Mouse (Mus musculus): ENCODE data around the gene Intu. TPM values are rescaled to one million over a fixed set of nuclear protein-coding genes. Genes with fewer than 3 reads are reported as not detected.

Intu gene
- under 1 TPM; 0.17 to 0.33 TPM for polyA plus RNA-seq (2017; shearing (Covaris generic))

DNA sequence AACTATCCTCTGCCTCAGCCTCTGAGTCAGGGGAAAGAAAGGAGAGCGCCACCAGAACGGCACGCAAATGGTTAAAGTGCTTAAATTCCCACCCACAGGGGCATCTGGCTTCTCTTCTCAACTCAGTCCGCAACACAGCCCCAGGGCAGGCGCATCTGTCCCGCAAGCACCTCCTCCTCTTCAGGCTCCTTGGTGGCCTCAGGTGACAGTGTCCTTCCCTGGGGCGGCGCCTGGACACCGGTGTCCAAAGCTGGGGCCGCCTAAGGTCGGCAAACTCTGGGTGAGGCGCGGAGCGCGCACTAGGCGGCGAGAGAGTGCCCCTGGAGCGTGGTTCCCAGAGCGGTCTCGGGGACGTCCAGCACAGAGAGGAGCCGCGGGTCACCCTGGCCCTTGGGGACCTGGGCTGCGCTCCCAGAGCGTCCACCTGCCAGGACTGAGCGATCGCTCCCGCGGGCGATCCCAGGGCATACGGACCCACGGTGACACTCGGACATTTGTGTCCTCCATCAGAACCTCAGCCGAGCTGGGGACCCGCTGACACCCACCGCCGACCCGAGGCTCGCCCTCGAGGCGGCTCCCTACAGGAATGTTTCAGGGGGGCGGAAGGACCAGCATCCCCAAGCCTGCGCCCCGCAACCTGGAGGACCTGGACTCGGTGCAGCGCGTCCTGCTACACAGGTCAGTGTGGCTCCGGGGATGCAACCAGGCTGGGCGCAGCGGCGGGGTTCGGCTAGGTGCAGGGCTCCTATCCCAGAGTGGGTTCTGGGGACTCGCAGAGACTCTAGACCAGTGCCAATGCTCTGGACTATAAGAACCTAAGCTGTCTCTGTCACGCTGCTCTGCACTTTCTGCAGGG, at the start of gene Intu:
TSS of gene Intu (plus strand) at position 1 of the 856 bp plus-strand sequence.
- peak; percentile 22 for ATAC-seq

DNA sequence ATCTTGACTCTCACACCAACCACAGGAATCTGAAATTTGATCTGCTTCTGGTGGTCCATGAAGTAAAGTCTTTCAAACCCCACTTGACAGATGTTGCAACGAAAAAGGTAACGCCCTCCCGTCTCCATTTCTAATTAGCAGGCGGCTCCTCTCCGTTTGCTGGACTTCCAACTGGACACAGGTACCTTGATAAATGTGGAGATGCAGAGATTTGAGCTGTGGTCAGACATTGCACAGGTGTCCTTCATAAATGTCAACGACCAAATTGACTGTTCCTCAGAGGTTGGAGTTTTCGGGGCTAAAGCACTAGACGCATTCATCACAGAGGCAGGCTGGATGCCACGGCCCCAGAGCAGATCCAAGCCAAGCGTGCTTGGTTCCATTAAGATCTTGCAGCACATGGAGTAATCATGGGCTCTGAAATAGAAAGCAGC, 47.8 kb upstream of the Intu start:
- ATAC-seq: no peak

DNA sequence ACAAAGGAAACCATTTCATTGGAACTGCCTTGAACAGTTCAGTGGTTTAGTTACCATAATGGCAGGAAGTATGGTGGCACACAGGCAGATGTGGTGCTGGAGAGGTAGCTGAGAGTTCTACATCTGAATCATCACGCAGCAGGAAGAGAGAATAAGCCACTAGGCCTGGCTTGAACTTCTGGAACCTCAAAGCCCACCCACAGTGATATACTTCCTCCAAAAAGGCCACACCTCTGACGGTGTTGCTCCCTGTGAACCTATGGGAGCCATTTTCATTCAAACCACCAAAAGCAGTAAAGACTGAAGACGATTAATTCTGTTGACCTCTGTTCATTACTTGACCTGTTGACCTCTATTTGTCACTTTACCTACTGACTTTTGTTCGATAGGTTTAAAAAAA, 43.7 kb upstream of the Intu start:
- ATAC-seq: no peak

DNA sequence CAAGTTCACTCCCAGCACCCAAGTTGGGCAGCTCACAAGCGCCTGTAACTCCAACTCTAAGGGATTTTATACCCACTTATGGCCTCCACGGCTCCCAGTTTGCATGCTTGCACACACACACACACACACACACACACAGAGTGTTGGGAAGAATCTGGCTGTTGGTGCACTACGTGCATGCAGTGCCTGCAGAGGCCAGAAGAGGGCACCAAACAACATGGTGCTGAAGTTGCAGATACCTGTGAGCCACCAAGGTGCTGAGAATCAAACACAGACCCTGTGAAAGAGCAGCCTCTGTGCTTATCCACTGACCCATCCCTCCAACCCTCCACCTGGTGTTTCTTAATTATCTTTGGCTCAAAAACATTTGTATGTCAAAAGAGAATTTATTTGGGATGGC, 39.3 kb upstream of the Intu start:
- ATAC-seq: no peak

DNA sequence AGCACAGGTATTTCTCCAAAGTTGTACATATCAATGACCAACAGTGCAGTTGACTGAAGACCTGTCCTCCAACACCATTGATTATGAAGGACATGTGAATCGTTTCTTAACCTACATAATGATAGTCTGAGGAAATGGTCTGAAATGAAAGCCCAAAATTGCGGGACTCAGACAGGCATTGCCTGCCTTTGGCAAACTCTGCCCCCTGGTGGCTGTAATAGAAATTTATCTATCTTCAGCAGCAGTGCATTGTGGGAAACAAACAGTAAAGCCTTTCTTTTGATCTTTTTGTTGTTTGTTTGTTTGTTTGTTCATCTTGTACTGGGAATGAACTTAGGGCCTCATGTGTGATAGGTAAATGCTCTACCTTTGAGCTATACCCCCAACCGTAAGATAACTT, 32.2 kb upstream of the Intu start:
- no peak for ATAC-seq

DNA sequence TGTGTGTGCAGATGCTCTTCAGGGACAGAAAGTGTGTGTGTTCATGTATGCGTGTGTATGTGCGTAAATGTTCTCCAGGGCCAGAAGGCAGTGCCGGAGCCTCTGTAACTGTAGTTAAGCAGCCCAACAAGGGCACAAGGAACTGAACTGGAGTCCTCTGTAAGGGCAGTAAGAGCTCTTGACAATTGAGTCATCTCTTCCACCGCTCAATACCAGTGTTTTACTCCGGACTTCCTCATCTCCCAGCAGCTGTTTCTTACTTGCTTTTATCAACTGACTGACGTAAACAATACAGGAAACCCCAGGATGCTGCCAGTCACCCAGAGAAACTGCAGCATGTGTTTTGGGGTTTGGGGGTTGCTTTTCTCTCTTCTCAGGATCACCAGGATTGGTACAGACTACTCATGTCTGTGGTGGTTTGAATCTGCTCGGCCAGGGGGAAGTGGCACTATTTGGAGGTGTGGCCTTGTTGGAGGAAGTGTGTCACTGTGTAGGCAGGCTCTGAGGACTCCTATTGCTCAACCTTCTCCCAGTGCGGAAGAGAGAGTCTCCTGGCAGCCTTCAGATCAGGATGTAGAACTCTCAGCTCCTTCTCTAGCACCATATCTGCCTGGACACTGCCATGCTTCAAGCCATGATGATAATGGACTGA, 30.8 kb upstream of the Intu start:
- ATAC-seq: no peak

DNA sequence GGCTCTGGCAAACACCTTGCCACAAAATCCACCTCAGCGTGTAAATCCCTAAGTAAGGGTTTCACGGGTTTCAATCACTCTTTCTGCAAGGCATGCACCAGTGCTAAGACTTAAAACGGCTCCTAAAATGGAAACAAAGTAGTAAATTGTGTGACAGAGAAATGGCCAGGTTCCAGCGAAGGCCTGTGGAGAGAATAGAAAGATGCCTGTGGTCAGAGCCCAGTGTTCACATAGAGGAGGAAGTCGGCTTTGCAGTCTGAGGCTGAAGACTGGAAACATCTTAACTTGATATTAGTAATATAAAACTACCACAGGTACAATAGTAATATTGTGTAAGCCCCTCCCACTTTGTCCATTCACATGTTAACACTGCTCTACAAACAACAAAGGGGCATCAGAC, 26.7 kb upstream of the Intu start:
- ATAC-seq: no peak

DNA sequence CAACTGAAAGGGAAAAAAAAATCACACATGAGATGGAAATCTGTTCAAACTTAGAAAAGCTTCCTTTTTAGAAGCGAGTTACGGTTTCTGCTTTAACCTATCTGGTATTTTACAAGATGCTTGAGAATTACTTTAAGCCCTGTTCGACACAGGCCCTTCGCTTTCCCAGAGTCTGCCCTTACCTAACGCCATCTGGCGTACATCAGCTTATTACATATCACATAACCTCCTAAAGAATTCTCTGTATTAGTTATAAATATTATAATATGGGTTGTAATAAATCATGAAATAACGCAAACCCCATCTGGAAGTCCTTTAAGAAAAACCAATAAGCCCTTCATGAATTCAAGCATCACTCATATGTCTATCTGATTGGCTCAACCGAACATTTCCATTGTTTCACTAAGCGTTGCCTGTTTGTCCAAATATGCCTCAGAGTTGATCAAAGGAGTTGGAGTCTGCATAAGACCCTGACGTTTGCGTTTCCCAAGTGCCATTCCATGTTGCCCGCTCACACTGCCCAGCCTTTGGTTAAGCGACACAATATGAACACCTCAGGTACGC, 25.6 kb upstream of the Intu start:
- no peak for ATAC-seq

DNA sequence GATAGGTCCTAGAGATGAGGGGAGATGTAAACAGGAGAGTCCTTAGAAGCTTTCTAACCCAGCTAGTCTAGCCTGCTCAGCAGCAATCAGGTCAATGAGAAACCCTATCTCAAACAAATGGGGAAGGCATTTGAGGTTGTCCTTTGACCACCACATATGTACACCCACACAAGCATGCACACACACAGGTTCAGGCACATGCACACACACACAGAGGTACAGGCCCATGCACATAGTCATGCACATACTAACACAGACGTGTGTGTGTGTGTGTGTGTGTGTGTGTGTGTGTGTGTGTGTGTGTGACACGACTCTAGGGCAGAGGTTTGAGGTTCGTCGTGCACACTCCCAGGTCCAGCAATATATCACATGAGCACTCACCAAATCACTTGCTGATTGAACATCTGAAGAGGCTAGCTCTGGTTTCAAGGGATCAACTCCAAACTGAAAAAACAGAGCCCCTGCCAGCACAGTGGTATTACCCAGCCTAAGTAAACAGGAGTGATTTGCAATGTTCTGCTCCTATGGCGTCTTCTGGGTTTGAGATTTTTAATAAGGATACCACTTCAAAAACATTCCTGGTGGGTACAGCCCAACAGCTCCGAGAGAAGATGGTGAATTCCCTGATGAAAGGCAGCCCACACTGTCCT, 22.0 kb upstream of the Intu start:
- no peak for ATAC-seq

DNA sequence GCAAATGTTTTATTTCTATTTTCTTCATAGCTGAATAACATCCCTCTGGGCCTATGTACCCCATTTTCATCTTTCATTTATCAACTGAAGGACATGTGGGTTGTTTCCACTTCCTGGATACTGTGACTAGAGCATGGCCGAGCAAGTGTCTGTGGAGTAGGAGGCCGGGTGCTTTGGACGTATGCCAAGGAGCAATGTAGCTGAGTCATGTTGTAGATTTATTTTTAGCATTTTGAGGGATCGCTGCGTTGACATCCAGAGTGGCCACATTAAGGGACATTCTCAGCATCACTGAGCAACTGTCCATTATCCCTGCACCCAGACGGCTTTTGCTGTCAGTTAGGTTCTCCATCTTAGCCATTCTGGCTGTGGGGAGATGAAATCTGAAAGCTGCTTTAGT, 20.5 kb upstream of the Intu start:
- ATAC-seq: no peak

DNA sequence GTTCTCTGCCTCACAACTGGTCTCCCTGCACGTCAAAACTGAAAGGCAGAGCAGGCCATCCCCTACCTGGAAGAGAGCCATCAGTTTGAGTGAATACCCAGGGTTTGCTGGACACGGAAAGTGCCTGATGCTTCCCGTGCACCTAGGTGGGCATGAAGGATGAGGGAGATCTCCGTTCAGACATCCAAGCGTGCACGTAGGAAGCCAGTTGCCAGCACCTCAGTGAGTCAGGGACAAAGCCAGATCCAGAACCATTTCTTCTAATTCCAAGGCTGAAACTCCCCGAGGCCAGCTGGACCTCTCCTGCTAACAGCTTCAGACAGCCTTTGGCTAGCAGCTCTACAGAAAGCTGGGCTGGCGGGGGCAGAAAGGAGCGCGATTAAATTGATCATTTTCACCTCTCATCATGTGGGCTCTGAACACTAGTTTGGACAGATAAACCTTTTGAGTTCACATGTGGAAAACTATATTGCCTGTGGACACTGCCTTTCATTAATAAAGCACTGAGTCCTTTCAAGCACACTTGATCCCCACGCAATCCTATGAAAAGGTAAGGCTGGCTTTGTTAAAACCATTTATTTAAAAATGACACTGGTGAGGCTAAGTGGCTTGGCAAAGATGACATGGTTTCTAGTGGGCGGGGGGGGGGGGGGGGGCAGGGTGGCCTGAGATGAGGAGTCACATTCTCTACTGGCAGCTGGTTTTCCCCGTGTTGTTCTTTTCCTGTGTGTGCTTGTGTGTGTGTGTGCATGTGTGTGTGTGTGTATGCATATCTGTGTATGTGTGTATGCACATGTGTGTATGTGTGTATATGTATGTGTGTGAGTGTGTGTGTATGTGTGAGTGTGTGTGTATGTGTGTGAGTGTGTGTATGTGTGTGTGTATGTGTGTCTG, 17.9 kb upstream of the Intu start:
- ATAC-seq: no peak

DNA sequence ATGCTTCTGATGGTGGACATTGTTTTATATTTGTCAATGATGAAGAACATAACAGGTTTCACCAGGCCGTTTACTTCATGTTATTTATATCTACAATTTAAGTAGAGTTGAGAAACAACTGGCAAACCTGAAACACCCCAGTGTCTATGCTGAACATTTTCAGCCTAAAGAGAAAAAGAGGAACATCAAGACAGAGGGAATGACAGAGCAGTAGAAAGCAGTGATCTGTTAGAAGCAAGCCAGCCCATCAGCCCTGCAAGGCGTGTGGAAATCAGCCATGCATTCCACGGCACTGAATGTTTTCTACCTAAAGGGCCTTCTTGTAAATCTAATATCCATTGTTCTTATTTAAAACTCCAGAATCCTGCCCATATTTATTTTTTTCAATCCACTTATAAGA, 12.8 kb upstream of the Intu start:
- ATAC-seq: no peak

DNA sequence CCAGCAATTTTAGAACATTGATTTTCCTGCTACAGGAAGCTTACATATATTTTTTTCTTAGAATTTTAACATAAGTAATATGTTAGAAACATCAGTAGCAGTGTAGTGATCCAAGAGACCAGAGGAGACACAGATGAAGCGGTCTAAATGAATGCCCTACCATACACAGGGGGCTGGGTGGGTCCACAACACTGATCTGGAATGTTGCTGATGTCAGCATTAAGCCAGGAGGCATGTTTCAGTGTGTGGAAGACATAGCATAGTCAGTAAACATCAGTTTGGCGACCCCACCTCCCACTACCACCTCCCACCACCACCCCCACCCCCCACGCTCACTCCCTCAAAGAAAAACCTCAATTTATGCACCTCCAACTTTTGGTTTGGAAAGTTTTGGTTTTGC, 11.5 kb upstream of the Intu start:
- ATAC-seq: no peak

DNA sequence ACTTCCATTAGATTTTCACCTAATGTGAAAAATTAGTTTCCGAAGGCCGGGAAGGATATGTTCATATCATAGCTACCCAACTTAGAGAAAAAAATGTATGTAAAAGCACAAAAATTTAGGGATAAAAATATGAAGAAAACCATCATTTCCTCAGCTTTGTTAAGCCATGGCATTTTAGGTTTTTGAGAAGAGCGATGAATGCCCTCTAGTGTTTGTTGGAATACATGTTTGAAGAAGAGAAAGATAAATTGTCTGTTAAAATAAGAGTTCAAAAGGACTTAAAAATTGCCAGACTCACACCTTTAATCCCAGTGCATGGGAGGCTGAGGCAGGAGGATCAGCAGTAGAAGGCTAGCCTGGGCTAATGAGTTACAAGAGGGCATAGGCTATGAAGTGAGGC, 10.5 kb upstream of the Intu start:
- ATAC-seq: no peak

DNA sequence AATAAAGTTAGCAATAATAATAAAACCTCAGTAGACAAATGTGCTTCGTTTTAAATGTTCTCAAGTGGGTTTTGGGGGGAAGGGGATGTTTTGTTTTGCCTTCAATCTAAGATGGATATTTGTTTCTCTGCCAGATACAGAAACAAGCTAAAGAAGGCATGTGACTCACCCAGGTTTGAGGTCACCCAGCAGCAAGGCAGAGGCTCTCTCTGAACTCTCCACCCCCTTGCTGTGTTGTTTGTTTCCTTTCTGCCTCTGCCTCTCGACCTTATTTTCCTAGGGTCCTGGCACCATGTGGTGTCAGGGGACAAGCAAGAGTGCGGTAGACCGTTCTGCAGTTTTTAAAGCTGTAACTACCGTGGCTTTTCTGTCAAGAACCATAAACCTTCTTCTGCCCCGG, 8.6 kb upstream of the Intu start:
- no peak for ATAC-seq

DNA sequence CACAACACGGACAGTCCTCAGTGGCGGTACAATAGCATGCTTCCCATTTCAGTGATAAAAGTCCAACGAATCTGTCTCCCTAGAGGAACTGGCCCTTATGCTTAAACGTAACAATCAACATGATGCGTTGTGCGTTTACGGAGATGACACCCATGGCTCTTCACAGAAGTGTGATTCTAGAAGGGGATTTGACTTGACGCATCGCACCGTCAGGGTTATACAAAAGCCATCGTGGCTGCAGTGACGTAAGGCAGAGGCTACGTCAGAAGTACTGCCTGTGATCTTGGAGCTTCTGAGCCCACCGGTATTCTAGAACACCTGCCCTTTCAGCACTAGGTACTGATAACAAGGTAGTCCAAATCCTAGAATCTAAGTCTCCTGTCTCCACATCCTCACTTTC, 8.2 kb upstream of the Intu start:
- peak; percentile 31 for ATAC-seq

DNA sequence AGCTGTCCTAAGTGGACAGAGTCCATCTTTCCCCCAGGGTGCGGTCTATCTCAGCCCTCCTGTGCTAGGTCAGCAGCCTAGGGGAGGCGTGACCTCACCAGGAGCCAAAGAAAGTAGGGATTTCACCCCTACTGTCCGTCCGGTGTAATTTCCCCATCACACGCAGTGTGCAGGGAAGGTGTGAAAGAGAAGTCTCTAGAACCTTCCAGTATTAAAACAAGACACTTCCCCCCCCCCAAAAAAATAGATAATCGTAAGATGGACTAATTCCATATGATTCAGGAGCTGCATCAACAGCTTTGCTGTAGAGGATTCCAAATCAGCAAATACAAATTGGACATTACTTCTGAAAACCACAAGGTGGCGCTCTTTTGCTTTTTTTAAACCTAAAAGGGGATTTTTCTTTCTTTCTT, 7.7 kb upstream of the Intu start:
- peak; percentile 20 for ATAC-seq

DNA sequence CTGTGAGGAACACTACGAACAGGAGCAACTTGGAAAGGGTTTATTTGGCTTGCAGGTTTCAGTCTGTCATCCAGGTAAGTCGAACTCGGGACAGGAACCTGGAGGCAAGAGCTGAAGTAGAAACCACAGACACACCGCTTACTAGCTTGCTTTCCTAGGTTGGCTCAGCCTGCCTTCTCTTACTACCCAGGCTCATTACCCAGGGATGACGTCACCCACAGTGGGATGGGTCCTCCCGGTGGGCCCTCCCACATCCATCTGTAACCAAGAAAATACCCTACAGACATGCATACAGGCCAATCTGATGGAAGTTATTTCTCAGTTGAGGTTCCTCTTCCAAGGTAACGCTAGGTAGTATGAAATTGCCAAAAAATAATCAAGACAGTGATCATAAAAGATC, 6.2 kb upstream of the Intu start:
- no peak for ATAC-seq

DNA sequence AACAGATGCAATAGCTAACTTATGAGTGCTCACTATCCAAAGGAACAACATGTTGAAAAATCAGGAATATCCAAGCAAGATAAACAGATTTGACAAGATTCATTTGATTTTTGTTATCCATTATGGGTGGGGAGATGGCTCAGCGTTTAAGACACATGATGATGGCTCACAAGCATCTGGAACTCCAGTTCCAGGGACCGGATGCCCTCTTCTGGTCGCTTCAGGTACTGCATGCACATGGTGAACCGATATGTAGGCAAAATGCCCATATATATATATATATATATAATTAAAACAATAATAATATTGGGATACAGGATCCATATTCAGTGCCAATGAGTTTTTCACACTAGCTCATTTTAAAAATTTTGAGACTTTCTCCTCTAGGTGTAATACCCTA, 5.7 kb upstream of the Intu start:
- peak; percentile 55 for ATAC-seq

DNA sequence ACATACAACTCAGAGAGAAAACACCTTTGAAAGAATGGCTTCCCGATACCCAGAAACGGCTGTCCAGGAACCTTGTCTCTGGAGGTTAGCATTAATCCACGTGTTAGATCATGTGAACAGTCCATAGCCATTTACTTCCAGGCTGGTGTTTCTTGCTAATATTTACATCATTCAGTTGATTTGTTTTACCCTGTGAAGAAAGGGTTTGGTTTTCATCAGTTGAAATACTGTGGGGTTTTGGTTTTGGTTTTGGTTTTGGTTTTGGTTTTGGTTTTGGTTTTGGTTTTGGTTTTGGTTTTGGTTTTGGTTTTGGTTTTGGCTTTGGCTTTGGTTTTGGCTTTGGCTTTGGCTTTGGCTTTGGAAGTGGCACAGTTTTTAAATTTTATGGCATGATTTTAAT, 5.0 kb upstream of the Intu start:
- peak; percentile 35 for ATAC-seq

DNA sequence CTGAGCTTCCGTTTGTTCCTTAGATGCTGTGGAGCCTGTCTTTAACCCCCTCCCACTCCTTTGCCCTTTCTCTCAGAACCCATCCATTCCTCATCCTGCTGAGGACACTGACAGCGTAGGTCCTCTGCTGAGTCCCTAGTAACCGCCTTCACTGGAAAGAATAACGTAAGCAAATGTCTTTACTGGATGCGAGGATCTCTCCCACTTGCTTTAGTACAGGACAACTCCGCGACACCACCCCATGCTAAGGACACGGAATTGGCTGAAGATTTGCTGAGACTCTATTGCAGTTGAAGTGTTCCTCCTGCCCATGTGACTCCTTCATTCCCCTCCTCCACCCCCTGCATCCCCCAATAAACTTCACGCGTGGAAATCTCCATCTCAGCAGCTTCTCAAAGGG, 3.9 kb upstream of the Intu start:
- no peak for ATAC-seq
